Mouse (Mus musculus): Measurements from ENCODE around the gene Cit.

The Cit gene

DNA sequence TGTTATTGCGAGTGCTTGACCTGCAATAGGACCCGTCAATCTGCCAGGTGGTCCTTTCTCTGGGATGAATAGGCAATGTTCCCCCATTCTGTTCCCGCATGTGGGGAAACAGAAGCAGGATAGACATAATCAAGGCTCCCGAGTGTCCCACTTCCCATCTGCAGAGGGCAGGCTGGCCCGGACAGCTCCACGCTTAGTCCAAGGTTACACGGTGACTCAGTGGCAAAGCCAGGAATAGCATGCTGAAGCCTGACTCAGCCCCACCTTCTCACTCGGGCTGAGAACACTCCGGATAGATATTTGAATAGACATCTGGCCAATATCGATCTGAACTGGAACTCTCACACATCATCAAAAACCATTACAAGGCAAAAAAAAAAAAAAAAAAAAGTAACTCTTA lies 130.6 kb downstream of the Cit start:
- no peak for DNase-seq

GRCm38 (mm10) chr5:115976446-115976845 lies 131.4 kb downstream of the Cit start:
- no peak for DNase-seq

DNA sequence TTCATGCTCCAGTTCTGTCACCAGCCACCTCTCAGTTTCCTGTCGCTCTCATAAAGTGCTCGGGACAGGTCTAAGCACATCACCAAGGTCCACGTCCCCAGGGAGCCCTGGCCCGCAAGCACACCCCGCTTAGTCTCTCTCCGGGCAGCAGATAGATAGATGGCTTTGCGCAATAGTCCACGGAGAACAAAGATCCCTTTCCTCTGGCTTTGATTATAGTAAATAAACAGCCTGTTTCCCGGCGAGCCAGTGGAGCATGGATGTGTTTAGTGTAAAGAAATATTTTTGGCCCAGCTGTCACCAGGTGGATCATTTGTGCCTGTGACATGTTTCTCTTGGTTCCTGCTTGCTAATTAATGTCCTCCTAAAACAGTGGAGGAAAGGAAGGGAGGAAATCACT lies 132.2 kb downstream of the Cit start:
- DNase-seq = no peak

DNA sequence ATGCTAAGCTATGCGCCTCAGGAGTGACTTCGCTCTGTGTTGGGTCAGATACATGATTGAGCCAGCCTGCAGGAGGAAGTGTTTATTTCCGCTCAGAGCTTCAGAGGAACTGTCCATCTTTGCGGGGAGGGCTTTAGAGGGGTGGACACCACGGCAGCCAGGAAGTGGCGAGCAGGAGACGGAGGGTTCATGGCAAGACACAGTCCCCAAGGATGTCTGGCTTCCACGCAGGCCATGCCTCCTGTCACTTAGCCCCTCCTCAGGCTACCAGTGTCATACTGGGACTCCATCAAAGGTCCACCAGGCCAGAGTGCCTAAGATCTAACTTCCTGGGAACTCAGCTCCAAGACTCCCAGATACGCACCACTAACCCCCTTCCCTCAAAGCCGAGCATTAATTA lies 132.7 kb downstream of the Cit start:
- DNase-seq = no peak

GRCm38 (mm10) chr5:115978255-115978654 lies 133.2 kb downstream of the Cit start:
- DNase-seq = no peak

- DNase-seq = peak; percentile 47 to 59
Measured at GRCm38 (mm10) chr5:115979134-115979696, 134.1 kb downstream of the Cit start.

- no peak for DNase-seq
Measured at GRCm38 (mm10) chr5:115980537-115980936, 135.5 kb downstream of the Cit start.

DNA sequence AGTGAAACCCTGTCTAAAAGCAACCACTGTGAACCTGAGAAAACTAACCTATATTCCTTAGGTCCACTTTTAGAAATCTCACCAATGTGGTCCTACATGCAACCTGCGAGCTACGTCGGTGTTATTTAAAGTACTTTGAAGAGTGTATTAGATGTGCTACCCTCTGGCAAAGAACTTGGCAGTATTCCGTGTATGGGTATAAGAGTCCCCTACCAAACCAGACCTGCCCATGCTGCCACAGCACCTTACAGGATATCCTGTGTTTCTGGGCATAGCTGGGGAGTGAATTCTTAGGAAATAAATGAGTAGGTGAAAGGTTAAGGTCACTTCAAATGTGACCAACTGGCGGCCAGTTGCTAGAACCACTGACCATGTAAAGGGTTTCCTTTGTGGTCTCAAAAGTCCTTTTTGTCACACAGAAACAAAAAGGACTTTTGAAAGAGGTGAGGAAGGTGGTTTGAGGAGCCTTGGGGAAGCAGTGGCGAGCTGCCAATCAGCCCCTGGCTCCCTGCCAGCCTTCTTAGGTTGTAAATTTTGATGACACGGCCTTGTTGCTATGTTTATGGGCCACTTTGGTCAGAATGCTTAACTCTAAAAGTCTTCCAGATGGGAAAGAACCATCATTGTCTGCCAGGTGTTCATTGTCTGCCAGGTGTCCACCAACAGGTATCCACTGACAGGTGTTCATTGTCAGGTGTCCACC lies 137.7 kb downstream of the Cit start:
- DNase-seq = peak; percentile 62 to 66

GRCm38 (mm10) chr5:115984392-115984791 lies 139.3 kb downstream of the Cit start:
- no peak for DNase-seq

DNA sequence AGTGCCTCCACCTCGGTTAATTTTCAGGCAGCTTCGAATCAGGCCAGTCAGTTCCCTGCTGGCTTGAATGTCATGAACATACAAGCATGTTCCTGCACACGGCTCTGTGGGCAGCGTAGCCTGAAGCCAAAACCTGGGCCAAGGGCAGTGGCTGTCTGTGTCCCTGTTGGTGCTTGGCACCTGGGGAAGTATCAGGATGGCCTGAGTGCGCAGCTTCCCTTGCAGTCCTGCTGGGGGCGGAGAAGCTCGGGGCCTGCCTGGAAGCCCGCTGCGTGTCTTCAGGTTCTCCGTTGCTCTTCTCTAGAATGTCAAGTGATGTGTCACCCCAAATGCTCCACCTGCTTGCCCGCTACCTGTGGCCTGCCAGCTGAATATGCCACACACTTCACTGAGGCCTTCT lies 140.0 kb downstream of the Cit start:
- peak in 1 of 2 experiments; percentile 45 for DNase-seq

DNA sequence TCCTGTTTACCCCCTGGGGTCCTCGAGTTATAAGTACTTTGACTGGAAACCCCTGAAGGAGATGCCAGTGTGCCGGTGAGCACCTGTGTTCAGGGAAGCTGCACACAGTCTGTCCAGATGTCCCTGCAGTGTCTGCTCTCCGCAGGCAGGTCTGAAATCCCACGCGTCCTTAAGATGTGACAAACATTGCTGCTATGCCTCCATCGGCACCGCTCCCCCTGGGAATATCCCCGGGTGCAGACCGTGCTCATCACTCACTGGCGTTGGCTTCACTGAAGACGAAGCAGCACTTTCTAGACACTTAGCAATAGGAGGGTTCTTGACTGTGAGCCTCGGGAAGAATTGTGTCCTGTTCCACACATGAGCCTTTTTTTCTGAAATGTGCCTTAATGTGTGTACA lies 142.2 kb downstream of the Cit start:
- DNase-seq = no peak

GRCm38 (mm10) chr5:115991717-115992116 lies 146.6 kb downstream of the Cit start:
- DNase-seq = no peak

DNA sequence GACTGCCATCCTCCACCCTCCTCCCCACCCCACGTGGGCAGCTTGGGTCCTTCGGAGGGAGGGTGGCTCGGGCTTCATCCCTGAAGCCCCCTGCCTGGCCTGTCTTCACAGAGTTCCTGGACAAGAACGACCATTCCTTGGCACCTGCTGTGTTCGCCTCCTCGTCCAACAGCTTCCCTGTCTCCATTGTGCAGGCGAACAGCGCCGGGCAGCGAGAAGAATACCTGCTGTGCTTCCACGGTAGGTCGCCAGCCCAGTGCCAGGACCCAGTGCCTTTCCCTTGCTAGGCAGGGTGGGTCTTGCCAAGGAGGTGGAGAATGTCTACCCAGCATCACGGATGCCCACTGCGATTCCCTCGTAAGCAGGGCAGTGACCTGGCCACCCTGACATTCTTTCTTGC lies 149.0 kb downstream of the Cit start:
- DNase-seq = peak; percentile 56 to 78

GRCm38 (mm10) chr5:115997376-115997775 lies 152.3 kb downstream of the Cit start:
- DNase-seq = no peak

GRCm38 (mm10) chr5:116003154-116003553 lies 158.1 kb downstream of the Cit start:
- DNase-seq = no peak

- peak in 1 of 2 experiments; percentile 20 for DNase-seq
Measured at GRCm38 (mm10) chr5:116003825-116004224, 158.7 kb downstream of the Cit start.

DNA sequence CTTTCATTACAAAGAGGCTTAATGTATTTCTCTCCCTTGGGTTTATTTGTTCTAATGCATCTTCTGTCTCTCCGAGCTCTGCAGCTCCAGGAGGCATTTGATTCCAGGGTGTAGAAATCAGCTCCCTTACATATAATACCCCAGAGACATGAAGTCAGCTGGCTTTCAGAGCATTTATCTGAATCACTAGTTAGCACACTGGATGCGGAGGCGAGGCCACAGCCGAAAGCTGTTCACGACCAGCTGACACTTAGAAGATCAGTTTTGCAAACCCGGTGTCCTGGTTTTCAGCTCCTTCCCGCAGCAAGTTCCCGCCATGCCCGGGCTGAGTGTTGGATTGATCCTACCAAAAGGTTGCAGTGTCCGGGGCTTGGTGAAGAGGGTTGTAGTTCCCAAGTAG lies 159.2 kb downstream of the Cit start:
- no peak for DNase-seq

GRCm38 (mm10) chr5:116006324-116007099 lies 161.4 kb downstream of the Cit start:
- DNase-seq = peak; percentile 62 to 66

DNA sequence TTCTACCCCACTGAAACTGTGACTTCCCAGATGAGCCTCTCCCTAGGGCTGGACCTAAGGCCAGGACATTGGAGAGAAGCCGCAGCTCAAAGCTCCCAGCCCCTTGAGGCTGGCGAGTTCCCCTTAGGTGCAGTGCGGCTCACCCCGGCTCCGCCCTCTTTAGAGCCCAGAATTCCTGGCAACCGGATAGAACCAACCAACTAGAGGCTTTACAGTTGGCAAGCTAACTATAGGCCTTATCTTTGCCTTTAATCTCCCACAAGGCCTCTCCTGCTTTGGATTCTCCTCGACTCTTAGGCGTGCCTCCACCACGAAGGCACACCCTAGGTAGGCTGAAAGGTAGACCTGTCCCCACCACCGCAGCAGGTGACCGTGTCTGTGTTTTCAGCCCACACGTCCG lies 162.6 kb downstream of the Cit start:
- no peak for DNase-seq

DNA sequence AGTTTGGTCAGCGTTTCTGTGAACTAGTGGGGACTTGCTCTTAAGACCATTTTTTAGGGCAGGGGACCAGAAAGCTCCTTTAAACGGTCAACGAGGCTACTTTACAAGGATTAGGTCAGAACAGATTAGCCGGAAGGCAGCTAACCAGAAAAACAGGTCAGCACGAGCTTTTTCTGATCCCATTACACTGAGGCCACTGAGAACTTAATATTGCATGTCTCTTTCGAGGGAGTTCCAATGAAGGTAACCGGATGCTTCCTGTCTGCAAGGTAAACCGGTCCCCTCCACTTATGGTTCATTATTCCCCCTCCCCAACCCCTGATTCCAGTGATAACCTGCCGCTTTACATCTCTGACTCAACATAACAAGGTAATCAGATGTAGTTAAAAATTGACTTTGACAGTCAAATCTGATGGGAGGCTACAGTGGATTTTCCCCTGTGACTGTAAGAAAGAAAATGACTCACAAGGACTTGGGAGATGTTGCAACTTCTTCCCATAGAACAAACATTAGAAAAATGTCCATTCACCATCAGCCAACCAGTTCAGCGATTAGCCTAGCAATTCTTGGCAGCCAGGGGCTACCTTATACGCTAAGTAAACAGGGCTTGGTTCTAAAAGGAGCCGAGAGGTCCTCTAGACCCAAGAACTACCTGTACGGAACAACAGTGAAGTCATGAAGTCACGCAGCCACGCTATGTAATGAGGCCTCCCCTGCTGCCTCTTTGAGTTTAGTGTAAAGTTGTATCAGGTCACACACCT lies 164.2 kb downstream of the Cit start:
- DNase-seq = no peak

GRCm38 (mm10) chr5:116009884-116010627 lies 165.0 kb downstream of the Cit start:
- no peak for DNase-seq

- DNase-seq = no peak
Measured at GRCm38 (mm10) chr5:116011700-116012099, 166.6 kb downstream of the Cit start.

GRCm38 (mm10) chr5:116012503-116012902 lies 167.4 kb downstream of the Cit start:
- no peak for DNase-seq

Data from cerebellum, postnatal 10 days (tissue).